Mouse (Mus musculus): ENCODE results near the gene Olfr1419. TPM values are rescaled to one million over a fixed set of nuclear protein-coding genes. Genes with fewer than 3 reads are reported as not detected.

Olfr1419 gene
- polyA plus RNA-seq (2017; shearing (Covaris generic)) = not detected

GRCm38 (mm10) chr19:11875006-11875405 lies at the start of gene Olfr1419:
Olfr1419 (minus strand) TSS chr19:11875106.

GRCm38 (mm10) chr19:11912037-11912532 lies 37.2 kb upstream of the Olfr1419 start, which contains the start of gene Patl1:
Patl1 (plus strand) TSS chr19:11912399.

GRCm38 (mm10) chr19:11886265-11886664 lies 11.4 kb upstream of the Olfr1419 start, which contains the start of gene Olfr1420:
Olfr1420 (plus strand) TSS chr19:11886565.

GRCm38 (mm10) chr19:11860966-11861365 lies 13.9 kb downstream of the Olfr1419 start, which contains the start of gene Olfr1418:
Olfr1418 (minus strand) TSS chr19:11861066.

GRCm38 (mm10) chr19:11839119-11839518 lies 35.8 kb downstream of the Olfr1419 start, which contains the start of gene Olfr1417:
Olfr1417 (minus strand) TSS chr19:11839219.

GRCm38 (mm10) chr19:11819143-11819700 lies 55.7 kb downstream of the Olfr1419 start, which contains the start of gene Stx3:
Stx3 (minus strand) TSS chr19:11819403.

Other genes with a start within 250 kb of the Olfr1419 start
- not detected for gene Ms4a3, start 234.3 kb downstream of the Olfr1419 start, polyA plus RNA-seq (2017; shearing (Covaris generic))
- gene Oosp2, start 214.5 kb downstream of the Olfr1419 start, polyA plus RNA-seq (2017; shearing (Covaris generic)) = not detected
- not detected for gene Oosp1, start 184.0 kb downstream of the Olfr1419 start, polyA plus RNA-seq (2017; shearing (Covaris generic))
- not detected for gene Oosp3, start 178.1 kb downstream of the Olfr1419 start, polyA plus RNA-seq (2017; shearing (Covaris generic))
- not detected for gene Gif, start 127.6 kb downstream of the Olfr1419 start, polyA plus RNA-seq (2017; shearing (Covaris generic))
- gene Mrpl16, start 104.7 kb downstream of the Olfr1419 start, polyA plus RNA-seq (2017; shearing (Covaris generic)) = 39.2 TPM
- gene Stx3, start 55.7 kb downstream of the Olfr1419 start, polyA plus RNA-seq (2017; shearing (Covaris generic)) = 1.7 TPM
- gene Olfr1417, start 35.9 kb downstream of the Olfr1419 start, polyA plus RNA-seq (2017; shearing (Covaris generic)) = not detected
- gene Olfr1418, start 14.0 kb downstream of the Olfr1419 start, polyA plus RNA-seq (2017; shearing (Covaris generic)) = not detected
- gene Olfr1420, start 11.5 kb upstream of the Olfr1419 start, polyA plus RNA-seq (2017; shearing (Covaris generic)) = not detected
- 32.6 TPM for gene Patl1, start 37.3 kb upstream of the Olfr1419 start, polyA plus RNA-seq (2017; shearing (Covaris generic))
- 57.5 TPM for gene Osbp, start 90.8 kb upstream of the Olfr1419 start, polyA plus RNA-seq (2017; shearing (Covaris generic))
- not detected for gene Olfr1423, start 166.2 kb upstream of the Olfr1419 start, polyA plus RNA-seq (2017; shearing (Covaris generic))
- not detected for gene Olfr1424, start 187.6 kb upstream of the Olfr1419 start, polyA plus RNA-seq (2017; shearing (Covaris generic))
- not detected for gene Olfr1425, start 202.6 kb upstream of the Olfr1419 start, polyA plus RNA-seq (2017; shearing (Covaris generic))
- not detected for gene Olfr1426, start 216.9 kb upstream of the Olfr1419 start, polyA plus RNA-seq (2017; shearing (Covaris generic))
- not detected for gene Olfr1427, start 228.2 kb upstream of the Olfr1419 start, polyA plus RNA-seq (2017; shearing (Covaris generic))
- not detected for gene Olfr1428, start 240.8 kb upstream of the Olfr1419 start, polyA plus RNA-seq (2017; shearing (Covaris generic))
- not detected for gene Olfr76, start 248.1 kb upstream of the Olfr1419 start, polyA plus RNA-seq (2017; shearing (Covaris generic))